Mouse (Mus musculus) T-helper 17 cell (primary cell): ENCODE data around the gene 1700102P08Rik.

Experiments used
- in situ Hi-C, 2 experiments: fragments of 300-600 bp; cut with MboI, MseI; formaldehyde crosslinking; loops; 1 replicate in 1 of 2; 2 replicates in 1 of 2; pipeline ENCODE4 v1.15.1; 2025; ENCODE audit warnings: high pct_unique_total_duplicates in 2 of 2

Gene 1700102P08Rik

DNA sequence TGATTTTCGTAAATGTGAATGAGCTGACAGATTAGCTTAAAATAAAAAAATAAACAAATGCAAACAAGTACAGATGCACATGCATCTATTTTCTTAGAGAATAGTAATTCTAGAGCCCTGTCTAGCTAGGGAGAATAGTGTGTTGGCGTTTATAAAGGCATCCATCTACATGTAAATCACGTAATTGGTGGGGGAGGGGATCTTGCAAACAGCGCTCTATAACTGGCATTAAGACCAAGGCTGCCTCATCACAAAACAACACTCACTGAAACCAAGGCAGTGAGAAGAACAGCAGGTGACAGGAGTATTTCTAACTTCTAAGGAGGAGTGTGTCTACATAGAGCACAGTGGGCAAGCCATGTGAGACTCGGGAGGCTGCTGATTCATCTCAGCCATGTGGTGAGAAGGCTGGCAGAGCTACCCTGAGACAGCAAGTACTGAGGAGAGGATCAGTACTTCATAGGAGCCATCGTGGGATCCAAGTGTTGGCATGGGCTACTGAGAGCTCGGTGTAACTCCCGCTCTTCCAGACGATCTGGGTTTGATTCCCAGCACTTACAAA lies 18.9 kb downstream of the 1700102P08Rik start:
- in situ Hi-C loops: no loop called here

DNA sequence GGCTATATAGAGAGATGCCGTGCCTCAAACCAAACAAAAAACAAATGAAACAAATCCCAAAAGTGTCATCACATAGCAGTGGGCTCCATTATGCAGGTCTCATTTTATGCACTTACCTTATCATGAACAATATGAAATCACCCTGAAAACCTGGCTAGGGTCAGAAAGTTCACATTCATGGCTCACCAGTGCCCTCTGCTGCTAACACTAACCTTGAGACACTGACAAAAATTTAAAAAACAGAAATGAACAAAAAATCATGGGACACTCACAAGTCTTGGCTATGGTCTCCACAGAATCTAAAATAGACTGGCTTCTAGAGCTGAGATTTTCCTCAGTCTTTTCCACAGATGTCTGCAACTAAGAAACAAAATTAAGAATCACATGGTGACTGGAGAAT lies 19.6 kb downstream of the 1700102P08Rik start:
- in situ Hi-C loops: no loop called here

DNA sequence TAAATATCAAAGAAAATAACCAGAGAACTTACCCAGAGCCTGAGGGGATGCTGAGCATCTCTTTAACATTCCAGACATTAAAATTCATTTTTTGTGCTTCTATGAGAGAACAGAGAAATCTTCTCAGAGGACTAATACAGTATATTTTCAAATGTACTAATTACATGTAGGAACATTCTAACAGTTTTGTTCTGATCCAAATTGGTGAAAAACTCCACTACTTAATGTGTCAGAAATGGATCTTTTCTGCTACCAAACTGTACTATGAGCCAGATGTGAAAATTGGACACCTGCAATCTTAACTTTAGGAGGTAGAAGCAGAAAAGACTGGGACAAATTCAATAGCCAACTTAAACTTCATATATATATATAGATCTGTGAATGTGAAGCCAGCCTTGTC lies 35.8 kb downstream of the 1700102P08Rik start, which contains the start of gene Ccdc36:
Gene Ccdc36 (minus strand): TSS at position 101 of the 400 bp plus-strand sequence.
- in situ Hi-C loops: loop anchor here in 1 of 2 experiments (10.0 kb wide), 1 partner anchor 486 kb away; the partner anchor contains the start of gene Tmem89

DNA sequence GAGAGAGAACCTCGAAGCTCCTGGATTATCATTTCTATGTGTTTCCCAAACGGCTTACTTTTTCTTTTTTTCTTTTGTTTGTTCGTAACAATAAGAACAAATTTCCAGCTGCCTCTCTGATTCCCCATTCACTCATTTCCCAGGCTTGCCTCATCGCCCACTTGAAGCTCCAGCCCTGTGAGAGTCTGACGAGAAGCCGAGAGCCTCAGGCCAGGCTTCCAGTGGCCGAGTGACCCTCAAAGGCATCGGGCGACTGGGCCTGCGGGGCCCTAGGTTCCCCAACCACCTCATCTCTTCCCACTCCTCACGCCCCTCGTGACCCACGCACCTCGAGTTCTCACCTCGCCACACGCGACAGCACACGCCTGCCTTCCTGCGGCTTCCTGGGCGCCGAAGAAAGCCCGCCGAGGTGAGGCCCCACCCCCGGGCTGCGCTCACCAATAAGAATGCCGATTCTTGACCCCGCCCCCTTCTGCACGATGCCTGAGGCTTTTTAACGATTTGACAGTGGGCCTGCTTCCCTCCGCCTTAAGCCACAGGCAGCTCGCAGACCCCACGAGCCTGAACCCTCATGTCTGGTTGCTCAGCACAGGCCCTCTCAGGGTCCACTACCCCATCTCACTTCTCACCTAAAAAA lies 38.9 kb downstream of the 1700102P08Rik start:
- in situ Hi-C loops: no loop called here

DNA sequence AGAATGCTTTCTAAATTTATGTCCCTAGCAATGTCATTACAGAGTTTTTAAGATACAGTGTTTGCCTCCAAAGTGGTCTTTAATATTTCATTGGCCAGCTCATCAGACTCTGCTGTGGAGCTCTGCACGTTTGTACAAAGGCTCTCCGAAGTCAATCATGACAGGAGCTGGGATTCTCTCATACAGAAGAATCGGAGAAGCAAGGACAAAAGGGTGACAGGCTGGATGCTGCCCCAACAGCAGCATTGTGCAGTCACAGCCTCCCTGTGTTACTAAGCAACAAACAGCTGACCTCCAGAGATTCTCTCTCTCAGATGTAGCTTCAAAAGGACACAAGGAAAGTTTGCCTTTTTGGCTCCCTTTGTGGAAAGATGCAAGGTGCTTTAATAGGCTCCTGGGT lies 43.6 kb downstream of the 1700102P08Rik start, which contains the start of gene BC048562:
Gene BC048562 (plus strand): TSS at position 301 of the 400 bp plus-strand sequence.
- in situ Hi-C loops: no loop called here

DNA sequence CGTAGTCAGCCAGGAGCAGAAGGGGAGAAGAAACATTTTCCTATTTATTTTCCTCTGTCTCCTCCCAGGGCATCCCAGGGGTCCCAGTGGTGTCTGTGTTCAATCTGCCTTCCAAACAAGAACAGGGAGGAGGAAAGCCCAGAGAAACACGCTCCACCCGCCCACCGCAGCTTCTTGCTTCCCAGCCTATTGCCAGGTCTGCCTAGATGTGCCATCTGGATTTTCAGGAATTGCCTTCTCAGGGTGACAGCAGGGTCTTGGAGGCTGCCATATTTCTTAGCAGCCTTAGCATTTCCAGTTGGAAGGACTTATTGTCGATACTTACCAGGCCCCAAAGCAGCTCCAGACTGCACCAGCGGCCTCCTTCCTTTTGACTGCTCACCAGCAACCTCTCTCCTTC lies 46.6 kb downstream of the 1700102P08Rik start:
- in situ Hi-C loops: no loop called here

DNA sequence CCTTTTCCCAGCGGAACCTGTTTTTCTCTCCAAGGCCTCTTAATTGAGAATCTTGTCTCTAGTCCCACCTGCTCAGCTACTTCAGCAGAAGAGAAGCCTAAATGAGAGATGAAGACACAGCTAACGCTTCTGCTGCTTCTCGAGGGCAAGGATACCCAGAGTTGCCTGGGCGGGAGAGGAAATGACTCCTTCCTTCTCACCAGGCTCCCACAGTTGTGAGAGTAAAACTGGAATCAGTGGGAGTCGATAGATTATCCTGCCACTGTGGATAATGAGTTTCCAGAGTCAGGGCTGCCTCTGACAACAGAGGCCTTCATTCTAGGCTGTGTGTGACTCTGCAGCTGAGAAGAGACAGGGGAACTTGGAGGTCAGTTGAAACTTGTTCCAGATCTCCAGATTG lies 47.9 kb downstream of the 1700102P08Rik start:
- in situ Hi-C loops: no loop called here

DNA sequence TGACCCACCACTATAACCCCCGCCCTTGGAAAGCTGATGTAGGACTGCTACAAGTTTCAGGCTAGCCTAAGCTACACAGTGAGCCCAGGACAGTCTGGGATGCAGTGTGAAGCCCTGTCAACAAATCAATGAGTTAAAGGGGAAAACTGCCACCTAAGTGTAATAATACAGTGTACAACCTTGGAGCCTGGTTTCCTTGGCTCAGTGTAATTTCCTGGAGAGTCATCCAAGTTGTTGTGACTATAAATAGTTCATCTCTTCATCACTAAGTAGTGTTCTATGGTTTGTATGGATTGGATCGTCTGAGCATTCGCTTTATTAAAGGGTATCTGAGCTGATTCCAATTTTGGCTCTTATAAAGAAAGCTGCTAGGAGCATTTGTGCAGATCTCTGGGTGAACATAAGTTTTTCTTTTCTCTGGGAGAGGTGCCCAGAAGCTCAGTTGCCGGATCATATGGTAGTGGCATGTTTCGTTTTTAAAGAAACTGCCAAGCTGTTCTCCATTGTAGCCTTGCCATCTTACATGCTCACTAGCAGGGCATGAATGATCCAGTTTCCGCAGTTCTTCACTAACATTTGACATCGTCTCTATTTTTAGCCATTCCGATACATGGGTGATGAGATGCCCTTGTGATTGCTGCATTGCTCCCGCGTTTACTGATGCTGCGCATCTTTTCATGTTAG lies 48.8 kb downstream of the 1700102P08Rik start:
- in situ Hi-C loops: no loop called here

DNA sequence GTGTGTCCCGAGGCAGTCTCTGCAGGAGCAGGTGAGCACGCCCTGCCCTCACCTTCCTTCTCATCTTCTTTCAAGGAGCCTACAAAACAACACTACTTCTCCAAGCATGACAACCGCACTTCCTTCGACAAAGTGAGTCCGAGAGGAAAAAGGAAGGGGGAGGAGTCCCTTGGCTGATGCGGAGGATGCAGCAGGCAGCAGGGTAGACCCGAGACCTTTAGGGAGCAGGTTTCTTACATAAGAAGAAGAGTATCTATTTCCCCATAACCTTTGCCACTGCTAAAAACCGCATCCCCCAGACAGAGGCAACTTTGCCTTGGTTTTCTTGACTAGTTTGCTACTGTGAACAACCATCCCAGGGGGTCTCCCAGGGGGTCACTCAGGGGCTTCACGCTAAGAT lies 52.5 kb downstream of the 1700102P08Rik start:
- in situ Hi-C loops: no loop called here

DNA sequence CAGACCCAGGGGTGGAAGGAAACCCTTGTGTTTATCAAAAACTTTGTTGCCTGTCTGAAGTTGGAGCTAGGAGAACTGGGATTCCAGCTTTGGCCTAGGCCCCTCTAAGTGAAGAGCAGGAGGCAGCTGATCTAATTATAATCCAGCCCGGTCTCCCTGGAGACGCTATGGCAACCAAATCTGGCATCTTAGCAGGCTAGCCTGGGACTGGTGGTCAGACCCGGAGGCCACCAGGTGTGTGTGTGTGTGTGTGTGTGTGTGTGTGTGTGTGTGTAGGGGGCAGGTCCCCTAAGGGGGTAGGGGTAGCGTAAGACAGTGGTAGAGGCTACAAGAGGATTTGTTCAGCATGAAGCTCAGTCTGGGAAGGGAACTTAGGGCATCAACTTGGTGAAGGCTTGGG lies 57.3 kb downstream of the 1700102P08Rik start:
- in situ Hi-C loops: no loop called here

DNA sequence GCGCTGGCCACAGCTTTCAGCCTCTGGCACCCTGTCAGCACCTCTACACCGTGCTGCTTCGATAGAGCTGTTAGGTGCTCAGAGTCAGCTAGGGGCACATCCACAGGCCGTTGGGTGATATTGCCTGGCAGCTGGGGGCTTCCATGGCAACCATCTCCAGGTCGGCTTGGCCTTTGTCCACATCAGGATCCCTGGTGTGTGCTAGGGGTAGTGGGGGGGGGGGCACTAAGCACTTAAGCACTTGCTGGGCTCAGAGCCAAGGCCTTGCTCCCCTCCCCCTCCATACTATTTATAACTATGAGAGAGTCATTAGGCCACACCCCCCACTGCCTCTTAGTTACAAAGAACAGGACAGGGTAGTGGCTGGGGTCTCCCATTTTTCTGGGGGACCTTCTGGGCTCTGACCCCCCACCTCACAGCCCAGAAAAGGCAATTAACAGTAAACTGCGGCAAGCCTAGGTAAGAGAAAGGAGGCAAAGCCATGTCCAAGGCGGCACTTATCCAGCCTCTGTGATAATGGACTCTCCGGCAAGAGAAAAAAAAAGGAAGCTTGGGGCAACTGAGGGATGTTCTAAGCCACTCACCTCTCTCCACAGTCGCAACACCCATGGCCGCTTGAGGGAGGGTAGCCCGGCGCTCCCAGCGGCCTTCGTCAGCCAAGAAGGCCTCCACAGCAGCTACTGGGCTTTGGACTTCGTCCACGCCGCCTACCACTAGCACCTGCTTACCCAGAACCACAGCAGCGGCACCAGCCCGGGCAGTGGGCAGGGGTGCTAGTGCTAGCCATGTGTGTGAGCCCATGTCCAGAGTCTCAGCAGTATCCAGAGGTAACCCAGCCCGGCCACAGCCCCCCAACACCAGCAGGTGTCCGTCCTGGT lies 57.9 kb downstream of the 1700102P08Rik start:
- in situ Hi-C loops: no loop called here

DNA sequence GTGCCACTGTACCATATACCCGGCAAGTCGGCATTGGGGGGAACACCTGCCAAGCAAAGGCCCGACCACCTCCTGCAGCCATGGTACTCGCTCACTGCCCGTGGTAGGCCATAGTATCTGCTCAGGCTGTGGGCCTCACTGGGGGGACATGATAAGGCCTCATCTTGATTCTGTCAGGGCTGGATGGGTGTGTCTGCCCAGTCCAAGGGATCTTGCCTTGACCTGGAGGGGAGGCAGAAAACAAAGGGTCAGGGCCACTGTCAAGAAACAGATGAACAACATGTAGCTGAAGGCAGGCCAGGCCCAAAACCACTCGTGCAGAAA lies 58.5 kb downstream of the 1700102P08Rik start:
- in situ Hi-C loops: no loop called here

DNA sequence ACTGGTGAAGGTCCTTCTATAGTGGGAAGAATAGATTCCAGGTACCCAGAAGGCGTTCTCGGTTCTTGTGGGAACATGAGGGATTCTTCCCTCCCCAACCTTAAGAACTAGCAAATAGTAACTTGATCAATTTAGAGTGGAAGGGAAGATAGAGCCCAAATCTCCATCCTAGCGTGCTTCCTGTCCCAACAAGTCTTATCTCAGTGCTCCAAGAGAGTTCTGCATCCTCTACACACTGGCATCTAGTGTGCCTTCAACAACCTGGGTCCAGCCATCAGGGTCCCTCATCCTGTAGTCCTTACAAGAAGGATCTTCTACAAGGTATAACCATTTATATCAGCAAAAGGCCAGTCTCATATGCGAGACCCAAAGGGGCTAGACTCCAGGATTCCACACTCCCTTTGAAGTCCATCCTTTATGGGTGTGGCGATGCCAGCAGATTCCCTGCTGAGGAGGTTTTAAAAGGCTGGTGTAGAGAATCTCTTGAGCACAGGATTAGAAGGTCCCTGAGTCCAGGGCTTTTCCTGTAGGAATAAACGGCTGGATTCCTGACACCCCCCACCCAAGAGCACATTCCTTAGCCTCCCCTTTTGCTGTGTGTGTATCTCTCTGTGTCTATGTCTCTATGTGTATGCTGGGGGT lies 59.0 kb downstream of the 1700102P08Rik start:
- in situ Hi-C loops: no loop called here

DNA sequence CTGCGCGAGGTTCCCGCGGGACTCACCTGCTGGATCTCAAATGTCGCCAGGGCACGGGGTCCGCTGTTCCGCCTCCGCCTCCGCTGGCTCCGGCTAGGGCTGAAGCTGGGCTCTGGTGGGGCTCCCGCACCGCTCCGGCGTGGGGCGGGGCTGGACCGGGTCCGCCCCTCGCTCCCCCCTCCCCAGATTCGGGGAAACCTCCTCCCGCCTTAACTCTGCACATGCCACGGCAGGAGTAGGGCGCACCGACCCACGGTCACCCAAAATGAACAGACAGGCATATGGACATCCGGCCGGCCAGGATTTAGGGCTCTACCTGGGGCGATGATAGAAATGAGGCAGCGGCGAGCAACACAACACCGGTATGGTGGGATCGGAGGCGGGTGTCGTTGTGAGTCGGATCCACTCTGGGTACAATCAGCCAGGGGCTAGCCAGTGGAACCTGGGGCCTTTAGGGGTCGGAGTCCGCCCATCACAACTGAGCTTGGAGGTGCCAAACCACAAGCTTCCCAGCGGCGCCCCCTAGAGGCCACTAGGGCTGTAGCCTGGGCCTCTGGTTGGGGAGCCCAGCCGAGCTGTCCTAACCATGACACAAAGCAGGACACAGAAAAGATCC lies 59.8 kb downstream of the 1700102P08Rik start:
- in situ Hi-C loops: no loop called here

DNA sequence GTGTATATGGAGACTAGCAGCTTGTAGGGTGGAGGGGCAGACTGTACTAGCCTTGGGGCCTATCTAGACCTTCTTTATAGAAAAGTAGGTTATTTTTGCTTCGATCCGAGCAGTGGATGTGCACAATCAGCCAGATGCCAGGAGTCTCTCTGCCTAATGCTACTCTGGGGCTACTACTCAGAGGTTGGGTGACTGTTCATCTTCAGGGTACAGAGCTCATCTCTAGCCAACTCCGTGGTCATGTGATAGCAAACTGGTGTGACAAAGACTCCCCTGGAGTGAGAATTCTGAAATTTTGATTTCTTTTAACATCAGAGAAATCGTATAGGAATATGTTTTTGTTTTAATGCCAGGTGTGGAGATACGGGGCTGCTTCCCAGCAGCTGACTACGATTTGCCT lies 60.3 kb downstream of the 1700102P08Rik start:
- in situ Hi-C loops: no loop called here

DNA sequence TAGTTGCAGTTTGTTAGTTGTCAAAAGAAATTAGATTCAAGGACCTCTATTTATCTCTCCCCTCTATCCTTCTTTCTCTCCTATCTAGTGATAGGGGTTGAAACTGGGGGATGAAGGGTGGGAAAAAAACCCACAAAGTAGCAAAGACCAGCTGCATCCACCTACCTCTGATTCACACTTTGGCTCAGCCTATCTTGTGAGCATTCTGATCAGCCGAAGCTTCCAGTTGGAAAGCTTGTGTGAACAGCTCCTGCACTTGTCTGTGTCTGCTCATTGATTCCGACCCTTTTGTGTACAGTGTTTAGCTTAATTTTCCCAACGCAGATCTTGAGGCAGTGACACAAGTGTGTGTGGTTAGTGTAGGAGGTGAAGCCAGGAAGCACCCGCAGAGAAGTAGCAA lies 60.9 kb downstream of the 1700102P08Rik start:
- in situ Hi-C loops: no loop called here

DNA sequence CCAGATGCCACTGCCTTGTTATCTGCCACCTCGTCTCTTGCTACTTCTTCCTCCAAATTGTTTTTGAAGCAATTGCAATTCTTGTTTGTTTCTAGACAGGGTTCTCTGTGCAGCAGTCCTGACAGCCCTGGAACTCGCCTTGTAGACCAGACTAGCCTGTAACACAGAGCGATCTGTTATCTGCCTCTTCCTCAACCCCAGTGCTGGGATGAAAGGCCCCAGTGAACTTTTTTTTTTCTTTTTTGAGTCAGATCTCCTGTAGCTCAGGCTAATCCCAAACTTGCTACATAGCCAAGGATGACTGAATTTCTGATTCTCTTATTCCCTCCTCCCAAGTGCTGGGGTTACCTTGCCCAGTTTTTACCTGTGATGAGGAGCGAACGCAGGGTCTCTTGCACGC lies 61.8 kb downstream of the 1700102P08Rik start:
- in situ Hi-C loops: no loop called here

DNA sequence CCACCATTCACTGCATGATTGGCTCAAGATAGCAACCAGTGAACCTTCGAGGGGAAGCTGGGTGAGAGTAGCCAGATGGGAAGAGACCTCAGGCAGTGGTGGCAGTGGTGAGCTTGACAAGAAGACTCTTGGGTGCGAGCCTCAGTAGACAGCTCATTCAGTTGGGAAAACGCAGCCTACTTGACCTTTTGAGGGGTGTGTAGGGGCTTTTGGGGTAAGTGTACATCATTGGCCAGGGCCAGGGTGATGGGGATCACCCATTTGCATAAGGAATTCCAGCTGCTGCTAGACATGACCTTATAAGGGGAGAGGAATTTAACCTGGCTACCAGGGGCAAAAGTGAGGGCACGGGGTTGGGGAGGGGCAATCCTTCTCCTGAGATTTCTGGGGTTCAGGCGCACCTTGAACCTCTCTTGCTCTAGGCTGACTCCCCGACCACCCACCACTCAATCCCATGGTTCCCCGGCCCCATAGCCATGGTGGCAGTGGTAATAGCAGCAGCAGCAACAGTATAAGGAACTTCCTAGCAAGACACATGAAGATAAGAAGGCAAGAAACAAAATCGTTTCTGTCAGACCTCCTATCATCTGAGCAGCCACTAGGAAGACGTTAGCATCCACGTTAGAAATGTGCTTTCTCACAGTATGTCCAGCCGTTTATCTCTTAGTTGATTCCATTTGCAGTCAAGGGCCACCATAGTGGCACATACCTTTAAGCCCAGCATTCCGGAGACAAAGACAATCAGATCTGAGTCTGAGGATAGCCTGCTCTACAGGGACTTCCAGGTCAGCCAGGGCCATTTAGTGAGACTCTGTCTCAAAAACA lies 63.4 kb downstream of the 1700102P08Rik start:
- in situ Hi-C loops: no loop called here

DNA sequence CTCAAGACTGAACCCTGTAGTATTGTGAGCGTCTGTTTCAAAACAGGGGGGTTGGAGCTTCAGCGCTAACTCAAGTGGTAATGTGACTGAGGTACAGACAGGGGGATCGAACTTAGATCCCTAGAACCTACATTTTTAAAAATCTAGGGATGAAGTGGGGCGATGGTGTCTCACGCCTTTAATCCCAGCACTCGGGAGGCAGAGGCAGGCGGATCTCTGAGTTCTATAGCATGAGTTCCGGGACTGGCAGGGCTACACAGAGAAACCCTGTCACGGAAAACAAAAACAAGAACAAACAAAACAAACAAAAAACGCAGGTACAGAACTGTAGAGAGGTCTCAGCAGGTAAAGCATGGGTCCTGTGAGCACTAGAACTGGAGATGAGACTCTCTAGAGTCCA lies 64.3 kb downstream of the 1700102P08Rik start:
- in situ Hi-C loops: no loop called here

DNA sequence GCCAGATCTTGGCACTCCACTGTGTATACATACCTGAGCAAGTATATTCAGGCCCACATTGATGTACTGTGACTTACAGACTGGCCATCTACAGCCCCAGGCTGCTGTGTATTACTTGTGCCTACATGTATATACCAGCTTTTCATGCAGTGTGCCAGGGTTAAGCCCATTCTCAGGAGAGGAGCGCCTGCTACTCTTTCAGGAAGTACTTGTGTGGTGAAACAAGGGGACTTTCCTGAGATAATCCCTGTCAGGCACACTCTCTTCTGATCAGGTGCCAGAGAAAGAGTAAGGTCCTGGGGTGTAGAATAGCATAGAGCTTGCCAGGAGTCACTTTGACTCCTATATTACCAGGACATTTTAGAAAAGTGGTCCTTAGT lies 67.3 kb downstream of the 1700102P08Rik start:
- in situ Hi-C loops: no loop called here
